Mouse (Mus musculus): ENCODE measurements at regions not wholly inside any gene's neighbourhood (a gene's known extent, or its start where the extent isn't known, plus 50 kb on each side); places are given as distances from the start of the nearest gene placed in this dataset.

GRCm38 (mm10) chr17:31743656-31744055, 66.0 kb downstream of the Cryaa start:
- TF ChIP-seq CTCF (IDR thresholded peaks at IDR 0.05; ENCODE audit: borderline replicate concordance, control insufficient read depth, extremely low read depth, insufficient read depth, low read length, poor library complexity) = no peak
- no peak for TF ChIP-seq POLR2A (IDR thresholded peaks at IDR 0.05; ENCODE audit: control insufficient read depth, extremely low read depth, insufficient read depth, low read length, poor library complexity)
- H3K36me3 ChIP-seq (ENCODE audit: control insufficient read depth, insufficient read depth, low read length) = no peaks in the 10 kb centered on the region
- no peak overlapping the region for H3K4me3 ChIP-seq (ENCODE audit: control insufficient read depth, insufficient read depth, low read length)
- H3K27me3 ChIP-seq (ENCODE audit: control insufficient read depth, insufficient read depth, low read length) = no peaks in the 10 kb centered on the region
- H3K4me1 ChIP-seq (replicated peaks; ENCODE audit: control insufficient read depth, insufficient read depth, low read length) = peaks cover 10% of the 10 kb centered on the region; the same call in 1 of the 2 replicates
- 95% methylated on average over 4 of the region's 4 CpGs for WGBS
- DNase-seq = no peak
- no peak overlapping the region for H3K27ac ChIP-seq (ENCODE audit: control insufficient read depth, insufficient read depth, low read length)

- Histone ChIP-seq H3K4me1 (replicated peaks; ENCODE audit: control insufficient read depth, insufficient read depth, low read length) (peaks cover 7% of the 10 kb centered on the region; the same call in 1 of the 2 replicates), H3K27me3 (ENCODE audit: control insufficient read depth, insufficient read depth, low read length) (no peaks in the 10 kb centered on the region), H3K27ac (ENCODE audit: control insufficient read depth, insufficient read depth, low read length) (no peak overlapping the region), H3K4me3 (ENCODE audit: control insufficient read depth, insufficient read depth, low read length) (no peak overlapping the region), H3K36me3 (ENCODE audit: control insufficient read depth, insufficient read depth, low read length) (no peaks in the 10 kb centered on the region)
- TF ChIP-seq CTCF (IDR thresholded peaks at IDR 0.05; ENCODE audit: borderline replicate concordance, control insufficient read depth, extremely low read depth, insufficient read depth, low read length, poor library complexity) = no peak
- no peak for TF ChIP-seq POLR2A (IDR thresholded peaks at IDR 0.05; ENCODE audit: control insufficient read depth, extremely low read depth, insufficient read depth, low read length, poor library complexity)
- WGBS = 67% methylated on average over 20 of the region's 20 CpGs
- no peak for DNase-seq
These were observed 68.8 kb downstream of the Cryaa start for GRCm38 (mm10) chr17:31746198-31747111.

GRCm38 (mm10) chr17:31747563-31747962, 70.0 kb downstream of the Cryaa start:
- no peaks in the 10 kb centered on the region for H3K27me3 ChIP-seq (ENCODE audit: control insufficient read depth, insufficient read depth, low read length)
- WGBS = 100% methylated on average over 2 of the region's 2 CpGs
- H3K4me3 ChIP-seq (ENCODE audit: control insufficient read depth, insufficient read depth, low read length) = no peak overlapping the region
- no peaks in the 10 kb centered on the region for H3K36me3 ChIP-seq (ENCODE audit: control insufficient read depth, insufficient read depth, low read length)
- H3K4me1 ChIP-seq (replicated peaks; ENCODE audit: control insufficient read depth, insufficient read depth, low read length) = peaks cover 7% of the 10 kb centered on the region; the same call in 1 of the 2 replicates
- DNase-seq = no peak
- no peak overlapping the region for H3K27ac ChIP-seq (ENCODE audit: control insufficient read depth, insufficient read depth, low read length)
- TF ChIP-seq CTCF (IDR thresholded peaks at IDR 0.05; ENCODE audit: borderline replicate concordance, control insufficient read depth, extremely low read depth, insufficient read depth, low read length, poor library complexity) = no peak
- no peak for TF ChIP-seq POLR2A (IDR thresholded peaks at IDR 0.05; ENCODE audit: control insufficient read depth, extremely low read depth, insufficient read depth, low read length, poor library complexity)

GRCm38 (mm10) chr17:31748158-31748557, 70.6 kb downstream of the Cryaa start:
- no peak for TF ChIP-seq POLR2A (IDR thresholded peaks at IDR 0.05; ENCODE audit: control insufficient read depth, extremely low read depth, insufficient read depth, low read length, poor library complexity)
- no peak for TF ChIP-seq CTCF (IDR thresholded peaks at IDR 0.05; ENCODE audit: borderline replicate concordance, control insufficient read depth, extremely low read depth, insufficient read depth, low read length, poor library complexity)
- DNase-seq = no peak
- no peak overlapping the region for H3K4me3 ChIP-seq (ENCODE audit: control insufficient read depth, insufficient read depth, low read length)
- H3K4me1 ChIP-seq (replicated peaks; ENCODE audit: control insufficient read depth, insufficient read depth, low read length) = peaks cover 9% of the 10 kb centered on the region
- no peak overlapping the region for H3K27ac ChIP-seq (ENCODE audit: control insufficient read depth, insufficient read depth, low read length)
- WGBS = 94% methylated on average over 2 of the region's 2 CpGs
- H3K27me3 ChIP-seq (ENCODE audit: control insufficient read depth, insufficient read depth, low read length) = no peaks in the 10 kb centered on the region
- H3K36me3 ChIP-seq (ENCODE audit: control insufficient read depth, insufficient read depth, low read length) = no peaks in the 10 kb centered on the region

GRCm38 (mm10) chr17:31748971-31749370, 71.4 kb downstream of the Cryaa start:
- H3K27me3 ChIP-seq (ENCODE audit: control insufficient read depth, insufficient read depth, low read length) = no peaks in the 10 kb centered on the region
- peaks cover 14% of the 10 kb centered on the region for H3K4me1 ChIP-seq (replicated peaks; ENCODE audit: control insufficient read depth, insufficient read depth, low read length)
- H3K4me3 ChIP-seq (ENCODE audit: control insufficient read depth, insufficient read depth, low read length) = no peak overlapping the region
- TF ChIP-seq POLR2A (IDR thresholded peaks at IDR 0.05; ENCODE audit: control insufficient read depth, extremely low read depth, insufficient read depth, low read length, poor library complexity) (no peak), CTCF (IDR thresholded peaks at IDR 0.05; ENCODE audit: borderline replicate concordance, control insufficient read depth, extremely low read depth, insufficient read depth, low read length, poor library complexity) (no peak)
- no peak for DNase-seq
- H3K27ac ChIP-seq (ENCODE audit: control insufficient read depth, insufficient read depth, low read length) = no peak overlapping the region
- no peaks in the 10 kb centered on the region for H3K36me3 ChIP-seq (ENCODE audit: control insufficient read depth, insufficient read depth, low read length)
- 94% methylated on average over 6 of the region's 6 CpGs for WGBS

GRCm38 (mm10) chr17:31751262-31751661, 73.7 kb downstream of the Cryaa start:
- peak; percentile 32 for DNase-seq
- H3K27ac ChIP-seq (ENCODE audit: control insufficient read depth, insufficient read depth, low read length) = no peak overlapping the region
- TF ChIP-seq CTCF (IDR thresholded peaks at IDR 0.05; ENCODE audit: borderline replicate concordance, control insufficient read depth, extremely low read depth, insufficient read depth, low read length, poor library complexity) (peak; percentile 38; the same call in 1 of the 2 replicates), POLR2A (IDR thresholded peaks at IDR 0.05; ENCODE audit: control insufficient read depth, extremely low read depth, insufficient read depth, low read length, poor library complexity) (no peak)
- peaks cover 14% of the 10 kb centered on the region for H3K4me1 ChIP-seq (replicated peaks; ENCODE audit: control insufficient read depth, insufficient read depth, low read length)
- 66% methylated on average over 2 of the region's 2 CpGs for WGBS
- no peak overlapping the region for H3K4me3 ChIP-seq (ENCODE audit: control insufficient read depth, insufficient read depth, low read length)
- no peaks in the 10 kb centered on the region for H3K27me3 ChIP-seq (ENCODE audit: control insufficient read depth, insufficient read depth, low read length)
- H3K36me3 ChIP-seq (ENCODE audit: control insufficient read depth, insufficient read depth, low read length) = no peaks in the 10 kb centered on the region
